Mouse (Mus musculus): ENCODE measurements around the gene Pcca.
"Not testable (repeated sequence)": the region's sequence is repeated elsewhere in the genome, so short reads cannot be mapped to it uniquely, and the experiment has no call there.

The Pcca gene

DNA sequence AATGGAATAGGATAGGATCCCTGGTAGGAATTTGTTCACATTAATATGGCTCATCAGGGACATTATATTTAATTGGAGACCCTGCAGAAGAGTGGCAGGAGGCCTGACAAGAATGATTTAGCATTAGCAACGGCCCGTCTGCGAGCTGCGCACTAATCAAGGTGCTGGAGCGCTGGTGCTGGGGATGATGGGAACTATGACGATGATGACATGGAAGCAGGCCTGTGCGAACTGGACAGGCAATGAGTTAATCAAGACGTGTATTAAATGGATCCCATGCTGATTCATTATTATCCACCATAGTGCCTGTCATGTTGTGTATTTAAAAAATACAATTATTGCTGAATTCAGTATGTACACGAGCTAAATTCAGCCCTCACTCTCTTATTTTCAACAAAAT is 36.7 kb downstream of the Pcca start:
- DNase-seq: no peak

GRCm38 (mm10) chr14:122574064-122574751 is 40.1 kb downstream of the Pcca start:
- DNase-seq: no peak

GRCm38 (mm10) chr14:122577816-122578215 is 43.7 kb downstream of the Pcca start:
- no peak for DNase-seq

- DNase-seq: no peak
Measured at GRCm38 (mm10) chr14:122582057-122582456, 47.9 kb downstream of the Pcca start.

DNA sequence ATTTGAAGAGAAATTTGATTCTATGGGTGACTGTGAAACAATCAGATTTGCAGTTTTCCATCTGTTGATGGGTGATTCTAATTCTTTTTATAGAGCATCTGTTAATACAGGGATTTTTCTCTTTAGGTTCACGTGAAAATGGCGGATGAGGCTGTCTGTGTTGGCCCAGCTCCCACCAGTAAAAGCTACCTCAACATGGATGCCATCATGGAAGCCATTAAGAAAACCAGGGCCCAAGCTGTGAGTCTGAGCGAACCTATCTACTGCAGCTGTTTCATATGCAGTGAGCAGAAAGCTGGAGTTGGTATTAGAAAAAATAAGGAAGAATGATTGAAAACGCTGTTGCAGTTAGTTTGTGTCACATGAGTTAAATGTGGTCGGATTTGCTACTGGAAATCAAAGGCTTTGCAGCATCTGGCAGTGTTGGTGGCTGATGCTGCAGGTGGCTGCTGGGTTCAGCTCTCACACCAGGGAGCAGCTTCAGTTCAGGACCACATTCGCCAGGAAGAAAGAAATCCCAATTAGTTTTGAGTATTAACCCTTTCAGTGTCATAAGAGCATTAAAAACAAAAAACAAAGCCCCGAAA is 48.5 kb downstream of the Pcca start:
- no peak for DNase-seq

DNA sequence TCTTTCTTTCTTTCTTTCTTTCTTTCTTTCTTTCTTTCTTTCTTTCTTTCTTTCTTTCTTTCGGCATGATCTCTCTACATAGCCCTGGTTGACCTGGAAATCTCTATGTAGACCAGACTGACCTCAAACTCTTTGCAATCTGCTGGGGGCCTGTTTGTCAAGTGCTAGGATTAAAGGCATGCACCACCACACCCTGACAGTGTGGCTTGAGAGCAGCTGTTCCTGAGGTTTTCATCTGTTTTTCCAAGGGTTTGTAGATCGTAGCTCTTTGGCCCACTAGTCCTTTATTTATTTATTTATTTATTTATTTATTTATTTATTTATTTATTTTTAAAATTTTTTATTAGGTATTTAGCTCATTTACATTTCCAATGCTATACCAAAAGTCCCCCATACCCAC is 50.0 kb downstream of the Pcca start:
- not testable (repeated sequence) for DNase-seq

GRCm38 (mm10) chr14:122586942-122587341 is 52.8 kb downstream of the Pcca start:
- DNase-seq: no peak

- no peak for DNase-seq
Measured at GRCm38 (mm10) chr14:122597534-122597933, 63.4 kb downstream of the Pcca start.

- no peak for DNase-seq
Measured at GRCm38 (mm10) chr14:122598802-122599201, 64.7 kb downstream of the Pcca start.

DNA sequence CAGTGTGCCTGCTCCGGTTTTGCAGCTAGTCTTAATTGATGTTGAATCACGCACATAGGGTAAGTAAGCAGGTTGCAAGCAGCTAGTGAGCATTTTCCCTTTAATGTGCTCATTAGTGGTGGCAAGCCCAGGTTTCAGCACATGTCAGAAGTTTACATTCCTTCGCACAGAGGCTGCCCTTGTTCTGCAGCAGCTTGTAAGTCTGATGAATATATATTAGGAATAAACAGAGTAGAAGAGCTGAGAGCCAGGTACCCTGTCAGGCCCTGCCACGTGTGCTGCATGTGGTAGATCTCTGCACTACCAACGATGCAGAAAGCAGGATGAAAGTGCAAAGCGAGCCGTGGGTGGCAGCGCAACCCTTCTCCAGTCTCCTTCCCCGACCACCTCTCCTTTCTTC is 65.7 kb downstream of the Pcca start:
- DNase-seq: peak; percentile 24

DNA sequence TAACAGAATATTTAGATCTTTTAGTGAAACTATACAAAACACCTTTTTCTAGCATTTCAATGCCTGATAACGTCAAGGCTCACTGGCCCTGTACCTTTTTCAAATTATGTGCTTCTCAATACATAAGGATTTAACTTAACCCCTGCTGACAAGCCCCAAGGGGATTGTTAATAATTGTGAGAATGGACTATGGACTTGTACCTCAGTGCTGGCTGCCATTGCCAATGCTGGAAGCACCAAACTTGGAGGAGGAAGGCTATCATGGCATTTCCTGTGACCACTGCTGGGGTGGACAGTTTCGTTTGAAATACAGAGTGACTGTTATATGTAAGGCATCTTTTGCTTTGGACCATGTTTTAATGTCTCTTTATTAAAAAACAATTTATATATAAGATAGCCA is 68.6 kb downstream of the Pcca start:
- peak; percentile 43 for DNase-seq

GRCm38 (mm10) chr14:122606499-122606898 is 72.4 kb downstream of the Pcca start:
- peak; percentile 30 for DNase-seq

DNA sequence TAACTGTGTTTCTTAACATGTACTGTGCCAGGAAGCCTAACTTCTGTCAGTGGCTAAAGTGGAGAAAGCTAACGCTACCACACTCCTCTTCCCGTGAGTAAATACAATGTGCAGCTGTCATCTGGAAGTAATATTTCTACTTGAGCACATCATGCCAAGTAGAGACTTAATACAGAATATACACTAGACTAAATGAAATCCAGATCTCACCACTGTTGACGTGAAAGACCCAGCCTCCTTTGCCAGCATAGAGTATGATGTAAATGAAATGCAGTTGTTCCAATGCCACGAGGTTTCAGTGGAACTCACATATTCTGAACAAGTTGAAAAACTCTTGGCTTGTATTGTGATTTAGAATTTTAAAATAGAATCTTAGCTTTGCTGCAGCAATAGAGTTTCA is 73.3 kb downstream of the Pcca start:
- DNase-seq: no peak

GRCm38 (mm10) chr14:122608323-122608722 is 74.2 kb downstream of the Pcca start:
- no peak for DNase-seq

DNA sequence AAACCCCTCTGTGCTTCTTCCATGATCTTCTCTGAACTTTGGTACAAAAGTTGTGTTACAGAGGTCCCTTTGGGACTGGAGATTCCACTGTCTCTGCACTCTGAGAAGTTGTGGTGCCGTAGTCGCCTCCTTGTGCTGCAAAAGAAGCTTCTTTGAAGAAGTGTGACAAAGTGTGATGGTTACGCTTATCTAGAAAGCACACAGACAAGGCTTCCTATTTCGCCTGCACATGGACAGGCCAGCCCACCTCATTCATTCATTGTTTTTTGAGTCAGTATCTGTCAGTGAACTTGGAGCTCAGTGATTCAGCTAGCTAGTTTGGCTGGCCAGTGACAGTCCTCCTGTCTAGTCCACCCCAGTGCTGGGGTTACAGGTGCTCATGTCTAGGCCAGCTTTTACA is 76.9 kb downstream of the Pcca start:
- DNase-seq: no peak

DNA sequence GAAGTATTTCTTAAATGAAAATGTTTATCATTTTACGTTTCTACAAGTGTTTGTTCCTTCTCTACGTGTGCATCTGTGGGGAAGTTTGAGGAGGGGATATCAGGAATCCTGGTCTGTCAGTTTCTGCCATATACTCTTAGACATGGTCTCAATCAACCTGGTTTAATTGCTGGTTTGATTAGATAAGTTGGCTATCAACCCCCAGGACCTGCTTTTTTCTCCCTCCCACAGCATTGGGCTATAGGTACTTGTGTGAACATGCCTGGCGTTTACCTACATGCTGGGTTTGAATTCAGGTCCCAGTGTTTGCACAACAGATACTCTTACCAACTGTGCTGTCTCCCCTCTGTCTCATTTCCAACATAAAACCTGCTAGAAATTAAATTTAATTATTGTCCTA is 78.2 kb downstream of the Pcca start:
- no peak for DNase-seq

DNA sequence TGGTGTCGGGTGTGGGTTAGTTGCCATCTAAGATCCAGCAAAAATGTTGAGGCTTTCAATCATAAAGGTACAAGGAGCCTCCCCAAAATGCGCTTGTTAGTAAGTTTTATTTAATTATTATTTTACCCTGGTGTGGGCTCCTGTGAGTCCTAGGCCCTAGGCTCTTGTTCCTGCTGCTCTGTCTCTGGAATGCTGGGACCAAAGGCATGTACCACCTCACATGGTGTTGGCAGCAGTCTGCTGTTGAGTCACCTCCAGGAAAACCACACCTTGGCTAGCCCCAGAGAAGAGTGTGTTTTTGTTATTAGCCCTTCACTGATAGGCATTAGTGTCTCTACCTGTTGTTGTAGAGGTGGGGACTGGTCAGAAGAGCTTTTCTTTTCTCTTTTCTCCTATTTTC is 83.5 kb downstream of the Pcca start:
- DNase-seq: no peak

DNA sequence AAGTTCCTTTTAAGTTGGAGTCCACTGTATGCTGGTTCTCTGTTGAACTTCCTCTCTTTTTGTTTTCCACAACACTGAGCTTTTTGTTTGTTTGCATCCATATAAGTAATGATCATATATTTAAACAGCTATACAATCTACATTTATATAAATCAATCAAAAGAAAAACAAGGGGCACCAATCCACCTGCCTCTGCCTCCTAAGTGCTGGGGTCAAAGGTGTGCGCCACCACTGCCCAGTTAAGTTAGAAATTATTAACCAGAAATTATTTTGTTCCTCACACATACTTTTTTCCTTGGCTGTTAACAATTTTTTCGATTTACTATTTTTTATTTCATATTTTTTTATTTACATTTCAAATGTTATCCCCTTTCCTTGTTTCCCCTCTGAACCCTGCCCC is 99.3 kb downstream of the Pcca start:
- DNase-seq: no peak

GRCm38 (mm10) chr14:122636601-122637000 is 102.5 kb downstream of the Pcca start:
- DNase-seq: no peak

DNA sequence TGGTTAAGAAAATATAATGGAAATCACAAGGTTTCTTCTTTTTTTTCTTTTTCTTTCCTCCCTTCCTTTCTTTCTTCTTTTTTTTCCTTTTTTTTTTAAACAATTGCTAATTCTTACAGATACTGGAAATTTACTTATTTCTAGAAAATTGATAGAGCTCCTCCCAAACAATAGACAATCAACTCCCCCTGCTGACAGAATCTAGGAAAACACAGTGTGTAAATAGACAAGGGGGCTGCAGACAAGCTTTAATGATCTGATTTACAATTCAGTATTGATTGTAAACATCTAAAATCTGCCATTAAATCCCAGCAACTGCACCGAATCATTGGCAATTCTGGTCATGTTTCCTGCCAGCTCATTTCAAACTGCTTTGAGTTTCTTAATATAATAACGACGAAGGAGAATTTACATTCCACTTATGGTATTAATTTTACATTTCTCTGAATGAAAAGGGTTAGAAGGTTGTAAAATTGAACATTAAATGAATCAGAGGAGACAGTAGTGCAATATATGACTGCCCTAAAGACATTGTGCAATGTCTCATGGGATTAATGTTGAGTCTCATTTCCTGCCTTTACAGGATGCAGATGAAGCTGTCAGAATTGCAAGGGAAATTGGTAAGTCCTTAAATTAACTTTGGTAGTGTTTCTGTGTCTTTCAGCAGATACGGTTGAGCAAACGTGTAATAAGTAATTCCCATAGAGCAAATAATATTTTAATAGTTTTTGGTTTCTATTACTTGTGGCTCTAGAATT is 103.9 kb downstream of the Pcca start:
- DNase-seq: no peak

- DNase-seq: no peak
Measured at GRCm38 (mm10) chr14:122639168-122639720, 105.1 kb downstream of the Pcca start.

DNA sequence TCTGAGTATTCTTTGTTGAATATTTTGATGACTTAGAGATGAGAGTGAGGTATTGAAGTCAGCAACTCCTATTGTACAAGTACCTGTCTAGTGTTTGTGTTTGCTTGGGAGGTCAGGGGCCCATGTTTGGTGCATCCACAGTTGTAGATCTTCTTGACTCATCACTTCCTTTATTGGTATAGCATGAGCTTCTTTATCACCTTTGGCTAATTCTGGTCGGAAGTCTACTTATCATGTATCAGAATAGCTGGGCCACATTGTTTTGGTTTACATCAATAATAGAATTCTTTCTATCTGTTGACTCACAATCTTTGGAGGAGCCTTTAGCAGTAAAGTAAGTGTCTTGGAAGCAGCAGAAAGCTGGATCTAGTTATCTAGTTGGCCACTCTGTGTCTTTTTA is 108.3 kb downstream of the Pcca start:
- no peak for DNase-seq

DNA sequence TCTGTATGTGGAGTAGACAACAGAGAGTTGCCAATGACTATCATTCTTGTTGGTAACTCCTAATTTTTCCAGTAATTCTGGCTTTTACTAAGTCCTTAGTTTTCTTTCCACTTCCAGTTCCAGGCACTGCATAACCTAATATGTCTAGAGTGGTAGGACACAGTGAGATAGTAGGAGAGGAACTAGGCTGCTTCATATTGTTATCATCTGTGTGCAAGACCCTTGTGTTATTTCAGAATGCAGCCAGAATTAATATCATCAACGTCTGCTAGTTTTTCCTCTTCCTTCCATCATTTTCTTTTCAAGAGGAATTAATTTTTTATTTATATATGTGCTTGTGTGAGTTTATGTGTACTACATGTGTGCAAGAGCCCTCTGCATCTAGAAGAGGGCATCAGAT is 114.1 kb downstream of the Pcca start:
- no peak for DNase-seq

All from kidney, postnatal 14 days (tissue).